Mouse (Mus musculus) E14TG2a.4 (cell line): ENCODE results near the gene Arfgap2.

Experiments used
- CTCF ChIP-seq: conservative IDR thresholded peaks from 2 replicates; pipeline ENCODE4 v1.5.1; 2014; ENCODE audit warnings: low read length
- NANOG ChIP-seq: IDR thresholded peaks from 2 replicates; pipeline ENCODE4 v1.6.1; 2014; ENCODE audit warnings: borderline replicate concordance, low read length, mixed read lengths
- POU5F1 ChIP-seq: IDR thresholded peaks from 2 replicates; pipeline ENCODE4 v1.6.1; 2014; ENCODE audit warnings: low read length, borderline replicate concordance

DNA sequence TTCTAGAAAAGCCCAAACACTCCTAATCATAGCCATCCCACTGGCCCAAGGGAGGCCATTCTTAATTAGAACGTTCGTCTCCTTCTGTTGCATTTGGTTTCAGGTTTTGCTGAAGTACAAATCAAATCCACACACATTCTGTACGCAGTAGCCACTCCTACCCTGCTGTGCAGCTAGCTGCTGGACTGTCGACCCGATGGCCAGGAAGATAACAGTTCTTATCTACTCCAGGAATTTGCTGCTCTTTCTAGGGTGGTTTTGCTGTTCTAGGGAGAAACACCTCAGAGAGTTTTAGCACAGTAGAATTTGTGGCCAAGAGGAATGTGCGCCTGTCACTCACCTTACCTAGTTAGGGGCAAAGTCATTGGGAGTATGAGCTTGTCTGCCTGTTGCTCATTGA lies 22.8 kb downstream of the Arfgap2 start:
- TF ChIP-seq CTCF: no peak
- TF ChIP-seq POU5F1: no peak
- TF ChIP-seq NANOG: no peak
